Mouse (Mus musculus) left cerebral cortex, adult 9 months (tissue): Measurements from ENCODE around the gene Agrp.
A peak's percentile ranks its signal among the peaks of the same experiment; 100 is the strongest.
"Not testable (repeated sequence)": the region's sequence is repeated elsewhere in the genome, so short reads cannot be mapped to it uniquely, and the experiment has no call there.

Experiments
- DNase-seq, 2 experiments: peaks; one replicate each; pipeline ENCODE4 v3.0.0; 2022; ENCODE audit warnings: low spot score in 2 of 2

The Agrp gene

GRCm38 (mm10) chr8:105622421-105622920 lies 14.7 kb downstream of the Agrp start:
- peak; percentile 72 to 97 for DNase-seq

GRCm38 (mm10) chr8:105621841-105622240 lies 15.4 kb downstream of the Agrp start:
- DNase-seq: no peak

- no peak for DNase-seq
Measured at GRCm38 (mm10) chr8:105620946-105621720, 16.1 kb downstream of the Agrp start.

GRCm38 (mm10) chr8:105620211-105620610 lies 17.0 kb downstream of the Agrp start:
- no peak for DNase-seq

- DNase-seq: no peak
Measured at GRCm38 (mm10) chr8:105618892-105619591, 18.2 kb downstream of the Agrp start.

- no peak for DNase-seq
Measured at GRCm38 (mm10) chr8:105618279-105618634, 18.9 kb downstream of the Agrp start.

GRCm38 (mm10) chr8:105617451-105618278 lies 19.5 kb downstream of the Agrp start:
- no peak for DNase-seq

- DNase-seq: peak in 1 of 2 experiments; percentile 74
Measured at GRCm38 (mm10) chr8:105615942-105616341, 21.3 kb downstream of the Agrp start.

GRCm38 (mm10) chr8:105613830-105614511 lies 23.2 kb downstream of the Agrp start:
- DNase-seq: no peak

GRCm38 (mm10) chr8:105613037-105613436 lies 24.2 kb downstream of the Agrp start:
- DNase-seq: no peak

- peak in 1 of 2 experiments; percentile 48 for DNase-seq
Measured at GRCm38 (mm10) chr8:105611836-105612235, 25.4 kb downstream of the Agrp start.

- no peak for DNase-seq
Measured at GRCm38 (mm10) chr8:105609771-105610170, 27.4 kb downstream of the Agrp start.

- no peak for DNase-seq
Measured at GRCm38 (mm10) chr8:105609355-105609754, 27.8 kb downstream of the Agrp start.

- DNase-seq: peak in 1 of 2 experiments; percentile 40
Measured at GRCm38 (mm10) chr8:105607684-105608083, 29.5 kb downstream of the Agrp start.

- DNase-seq: no peak
Measured at GRCm38 (mm10) chr8:105607062-105607461, 30.1 kb downstream of the Agrp start.

- peak; percentile 76 to 82 for DNase-seq
Measured at GRCm38 (mm10) chr8:105606189-105607023, 30.8 kb downstream of the Agrp start.

GRCm38 (mm10) chr8:105605491-105606188 lies 31.6 kb downstream of the Agrp start:
- DNase-seq: peak in 1 of 2 experiments; percentile 40

- peak in 1 of 2 experiments; percentile 69 for DNase-seq
Measured at GRCm38 (mm10) chr8:105604804-105605381, 32.3 kb downstream of the Agrp start, which contains the start of gene Ripor1. Gene Ripor1 (plus strand): TSS chr8:105605255.

GRCm38 (mm10) chr8:105602540-105602939 lies 34.7 kb downstream of the Agrp start:
- DNase-seq: not testable (repeated sequence)
